Mouse (Mus musculus): ENCODE measurements around the gene E2f6. TPM values are rescaled to one million over a fixed set of nuclear protein-coding genes. Genes with fewer than 3 reads are reported as not detected.

E2f6 gene
- polyA plus RNA-seq, 1 experiment from 2014 or later: 42.6 TPM

GRCm38 (mm10) chr12:16780320-16780719, 30.4 kb upstream of the E2f6 start:
- Histone ChIP-seq H3K4me3 (no peak overlapping the region), H3K27me3 (no peaks in the 10 kb centered on the region), H3K36me3 (no peaks in the 10 kb centered on the region), H3K4me2 (no peak overlapping the region), H3K27ac (no peak overlapping the region), H3K9me3 (no peaks in the 10 kb centered on the region), H3K9ac (no peak overlapping the region), H3K4me1 (no peaks in the 10 kb centered on the region)
- no peak for ATAC-seq (ENCODE audit: insufficient number of reproducible peaks, low FRiP score, low TSS enrichment, low read depth)
- WGBS: 88% methylated on average over 3 of the region's 3 CpGs

GRCm38 (mm10) chr12:16781034-16781746, 29.6 kb upstream of the E2f6 start:
- Histone ChIP-seq H3K4me3 (no peak overlapping the region), H3K27me3 (no peaks in the 10 kb centered on the region), H3K4me2 (no peak overlapping the region), H3K9ac (no peak overlapping the region), H3K9me3 (no peaks in the 10 kb centered on the region), H3K4me1 (no peaks in the 10 kb centered on the region), H3K36me3 (no peaks in the 10 kb centered on the region), H3K27ac (no peak overlapping the region)
- no peak for ATAC-seq (ENCODE audit: insufficient number of reproducible peaks, low FRiP score, low TSS enrichment, low read depth)
- WGBS: 72% methylated on average over 14 of the region's 14 CpGs

GRCm38 (mm10) chr12:16788600-16788999, 22.2 kb upstream of the E2f6 start:
- H3K9ac ChIP-seq: no peak overlapping the region
- ATAC-seq (ENCODE audit: insufficient number of reproducible peaks, low FRiP score, low TSS enrichment, low read depth): no peak
- no peak overlapping the region for H3K27ac ChIP-seq
- no peaks in the 10 kb centered on the region for H3K9me3 ChIP-seq
- no peaks in the 10 kb centered on the region for H3K4me1 ChIP-seq
- H3K4me2 ChIP-seq: no peak overlapping the region
- no peaks in the 10 kb centered on the region for H3K36me3 ChIP-seq
- 81% methylated on average over 2 of the region's 2 CpGs for WGBS
- no peak overlapping the region for H3K4me3 ChIP-seq
- no peaks in the 10 kb centered on the region for H3K27me3 ChIP-seq

GRCm38 (mm10) chr12:16789199-16789598, 21.6 kb upstream of the E2f6 start:
- 76% methylated on average over 1 of the region's 1 CpGs for WGBS
- Histone ChIP-seq H3K9me3 (no peaks in the 10 kb centered on the region), H3K4me3 (no peak overlapping the region), H3K36me3 (no peaks in the 10 kb centered on the region), H3K4me2 (no peak overlapping the region), H3K27ac (no peak overlapping the region), H3K27me3 (no peaks in the 10 kb centered on the region), H3K4me1 (no peaks in the 10 kb centered on the region), H3K9ac (no peak overlapping the region)
- ATAC-seq (ENCODE audit: insufficient number of reproducible peaks, low FRiP score, low TSS enrichment, low read depth): no peak

GRCm38 (mm10) chr12:16789756-16790155, 21.0 kb upstream of the E2f6 start:
- 35% methylated on average over 4 of the region's 4 CpGs for WGBS
- ATAC-seq (ENCODE audit: insufficient number of reproducible peaks, low FRiP score, low TSS enrichment, low read depth): no peak
- H3K9ac ChIP-seq: no peak overlapping the region
- H3K4me2 ChIP-seq: no peak overlapping the region
- no peaks in the 10 kb centered on the region for H3K36me3 ChIP-seq
- H3K9me3 ChIP-seq: no peaks in the 10 kb centered on the region
- H3K27me3 ChIP-seq: no peaks in the 10 kb centered on the region
- H3K27ac ChIP-seq: no peak overlapping the region
- no peaks in the 10 kb centered on the region for H3K4me1 ChIP-seq
- no peak overlapping the region for H3K4me3 ChIP-seq

- Histone ChIP-seq H3K4me1 (no peaks in the 10 kb centered on the region), H3K36me3 (no peaks in the 10 kb centered on the region), H3K9ac (no peak overlapping the region), H3K27ac (no peak overlapping the region), H3K4me2 (no peak overlapping the region), H3K4me3 (no peak overlapping the region), H3K9me3 (no peaks in the 10 kb centered on the region), H3K27me3 (no peaks in the 10 kb centered on the region)
- no peak for ATAC-seq (ENCODE audit: insufficient number of reproducible peaks, low FRiP score, low TSS enrichment, low read depth)
- 67% methylated on average over 4 of the region's 4 CpGs for WGBS
Observed at GRCm38 (mm10) chr12:16790456-16790855, 20.3 kb upstream of the E2f6 start.

GRCm38 (mm10) chr12:16793371-16793770, 17.4 kb upstream of the E2f6 start:
- no peak for ATAC-seq (ENCODE audit: insufficient number of reproducible peaks, low FRiP score, low TSS enrichment, low read depth)
- Histone ChIP-seq H3K9me3 (no peaks in the 10 kb centered on the region), H3K36me3 (no peaks in the 10 kb centered on the region), H3K27me3 (no peaks in the 10 kb centered on the region), H3K9ac (no peak overlapping the region), H3K27ac (no peak overlapping the region), H3K4me2 (no peak overlapping the region), H3K4me1 (no peaks in the 10 kb centered on the region), H3K4me3 (no peak overlapping the region)
- 75% methylated on average over 4 of the region's 4 CpGs for WGBS

GRCm38 (mm10) chr12:16795781-16796180, 15.0 kb upstream of the E2f6 start:
- no peak overlapping the region for H3K9ac ChIP-seq
- WGBS: 84% methylated on average over 3 of the region's 3 CpGs

GRCm38 (mm10) chr12:16798894-16799293, 11.9 kb upstream of the E2f6 start:
- no peak for ATAC-seq (ENCODE audit: insufficient number of reproducible peaks, low FRiP score, low TSS enrichment, low read depth)
- no peak overlapping the region for H3K27ac ChIP-seq

More at GRCm38 (mm10) chr12:16795781-16796180, 15.0 kb upstream of the E2f6 start:
- no peak for ATAC-seq (ENCODE audit: insufficient number of reproducible peaks, low FRiP score, low TSS enrichment, low read depth)
- H3K4me2 ChIP-seq: no peak overlapping the region
- H3K36me3 ChIP-seq: no peaks in the 10 kb centered on the region
- no peaks in the 10 kb centered on the region for H3K9me3 ChIP-seq
- peaks cover 13% of the 10 kb centered on the region; the same call in 1 of the 2 replicates for H3K27me3 ChIP-seq
- H3K4me1 ChIP-seq: peaks cover 13% of the 10 kb centered on the region
- H3K4me3 ChIP-seq: no peak overlapping the region
- no peak overlapping the region for H3K27ac ChIP-seq

GRCm38 (mm10) chr12:16799928-16800258, 10.9 kb upstream of the E2f6 start:
- WGBS: 18% methylated on average over 6 of the region's 6 CpGs
- no peak overlapping the region for H3K9ac ChIP-seq
- H3K36me3 ChIP-seq: no peaks in the 10 kb centered on the region
- no peaks in the 10 kb centered on the region for H3K9me3 ChIP-seq
- H3K4me3 ChIP-seq: peak overlapping the region; percentile 48
- H3K4me1 ChIP-seq: peaks cover 17% of the 10 kb centered on the region
- no peak for ATAC-seq (ENCODE audit: insufficient number of reproducible peaks, low FRiP score, low TSS enrichment, low read depth)
- H3K27ac ChIP-seq: no peak overlapping the region
- peaks cover 24% of the 10 kb centered on the region for H3K27me3 ChIP-seq
- H3K4me2 ChIP-seq: peak overlapping the region; percentile 93

More at GRCm38 (mm10) chr12:16798894-16799293, 11.9 kb upstream of the E2f6 start:
- no peak overlapping the region for H3K9ac ChIP-seq
- no peak overlapping the region for H3K4me2 ChIP-seq
- peaks cover 17% of the 10 kb centered on the region for H3K4me1 ChIP-seq
- H3K9me3 ChIP-seq: no peaks in the 10 kb centered on the region
- H3K36me3 ChIP-seq: no peaks in the 10 kb centered on the region
- no peak overlapping the region for H3K4me3 ChIP-seq
- peaks cover 24% of the 10 kb centered on the region for H3K27me3 ChIP-seq
- 37% methylated on average over 3 of the region's 3 CpGs for WGBS

GRCm38 (mm10) chr12:16800259-16800958, 10.4 kb upstream of the E2f6 start, which contains the start of gene Greb1:
Gene Greb1 (minus strand): TSS chr12:16800886.
- H3K36me3 ChIP-seq: no peaks in the 10 kb centered on the region

GRCm38 (mm10) chr12:16800959-16801315, 9.8 kb upstream of the E2f6 start:
- Histone ChIP-seq H3K36me3 (no peaks in the 10 kb centered on the region), H3K9me3 (no peaks in the 10 kb centered on the region), H3K27ac (no peak overlapping the region), H3K4me2 (peak overlapping the region; percentile 93), H3K4me3 (peak overlapping the region; percentile 48), H3K27me3 (peaks cover 28% of the 10 kb centered on the region), H3K9ac (peak overlapping the region; percentile 35; the same call in 1 of the 2 replicates), H3K4me1 (peaks cover 17% of the 10 kb centered on the region)
- no peak for ATAC-seq (ENCODE audit: insufficient number of reproducible peaks, low FRiP score, low TSS enrichment, low read depth)
- WGBS: 1% methylated on average over 12 of the region's 12 CpGs

More at GRCm38 (mm10) chr12:16800259-16800958, 10.4 kb upstream of the E2f6 start, which contains the start of gene Greb1:
- WGBS: under 1% methylated on average over 45 of the region's 53 CpGs
- Histone ChIP-seq H3K27me3 (peaks cover 24% of the 10 kb centered on the region), H3K9ac (peak within 1 kb of the TSS; percentile 35), H3K4me2 (peak within 1 kb of the TSS; percentile 93), H3K4me3 (peak within 1 kb of the TSS; percentile 48), H3K27ac (no peak within 1 kb of the TSS), H3K4me1 (peaks cover 17% of the 10 kb centered on the region), H3K9me3 (no peaks in the 10 kb centered on the region)
- peak; percentile 38; the same call in 1 of the 2 replicates for ATAC-seq (ENCODE audit: insufficient number of reproducible peaks, low FRiP score, low TSS enrichment, low read depth)
